Mouse (Mus musculus) v-Abl transformed pro-B cells (cell line): ENCODE results near the gene Catsperz.

Experiments
- in situ Hi-C, 2 experiments: fragments of 400-800 bp; cut with MboI; formaldehyde crosslinking; loops; one replicate each; pipeline ENCODE4 v1.15.1; 2025; ENCODE audit not compliant: unreplicated experiment in 2 of 2

Catsperz gene

GRCm38 (mm10) chr19:6948186-6948585, 23.0 kb upstream of the Catsperz start:
- in situ Hi-C loops: no loop called here

- in situ Hi-C loops: no loop called here
Observed at GRCm38 (mm10) chr19:6947742-6948141, 22.6 kb upstream of the Catsperz start.

GRCm38 (mm10) chr19:6943709-6944108, 18.5 kb upstream of the Catsperz start:
- in situ Hi-C loops: no loop called here

GRCm38 (mm10) chr19:6942764-6943163, 17.6 kb upstream of the Catsperz start:
- in situ Hi-C loops: no loop called here

GRCm38 (mm10) chr19:6942249-6942691, 17.1 kb upstream of the Catsperz start, which contains the start of gene Gpr137:
TSS of gene Gpr137 (minus strand) at chr19:6942480.
- in situ Hi-C loops: no loop called here

- in situ Hi-C loops: no loop called here
Observed at GRCm38 (mm10) chr19:6941372-6942248, 16.4 kb upstream of the Catsperz start, which contains the start of gene Bad. TSS of gene Bad (plus strand) at chr19:6941861.

- in situ Hi-C loops: no loop called here
Observed at GRCm38 (mm10) chr19:6940396-6941351, 15.5 kb upstream of the Catsperz start.

- in situ Hi-C loops: loop anchor here (5.0 to 10.0 kb wide), 2 partner anchors 445 to 447 kb away; no protein-coding TSS in a partner anchor
Observed at GRCm38 (mm10) chr19:6939106-6940002, 14.2 kb upstream of the Catsperz start.

- in situ Hi-C loops: loop anchor here (5.0 to 10.0 kb wide), 2 partner anchors 443 to 446 kb away; no protein-coding TSS in a partner anchor
Observed at GRCm38 (mm10) chr19:6937541-6938465, 12.6 kb upstream of the Catsperz start.

- in situ Hi-C loops: loop anchor here (5.0 to 10.0 kb wide), 2 partner anchors 441 to 444 kb away; no protein-coding TSS in a partner anchor
Observed at GRCm38 (mm10) chr19:6936299-6936698, 11.1 kb upstream of the Catsperz start.

- in situ Hi-C loops: loop anchor here in 1 of 2 experiments (5.0 to 10.0 kb wide), 2 partner anchors 88 to 440 kb away; no protein-coding TSS in a partner anchor
Observed at GRCm38 (mm10) chr19:6934195-6934977, 9.2 kb upstream of the Catsperz start, which contains the start of gene Kcnk4. TSS of gene Kcnk4 (minus strand) at chr19:6934515.

- in situ Hi-C loops: loop anchor here in 1 of 2 experiments (5.0 to 10.0 kb wide), 2 partner anchors 89 to 439 kb away; no protein-coding TSS in a partner anchor
Observed at GRCm38 (mm10) chr19:6933436-6934194, 8.4 kb upstream of the Catsperz start.

GRCm38 (mm10) chr19:6933102-6933435, 7.9 kb upstream of the Catsperz start:
- in situ Hi-C loops: loop anchor here in 1 of 2 experiments (5.0 to 10.0 kb wide), 2 partner anchors 89 to 438 kb away; no protein-coding TSS in a partner anchor

GRCm38 (mm10) chr19:6932018-6932417, 6.8 kb upstream of the Catsperz start:
- in situ Hi-C loops: loop anchor here in 1 of 2 experiments (5.0 to 10.0 kb wide), 2 partner anchors 90 to 437 kb away; no protein-coding TSS in a partner anchor

GRCm38 (mm10) chr19:6931002-6931401, 5.8 kb upstream of the Catsperz start:
- in situ Hi-C loops: loop anchor here in 1 of 2 experiments (5.0 to 10.0 kb wide), 2 partner anchors 91 to 436 kb away; no protein-coding TSS in a partner anchor

GRCm38 (mm10) chr19:6928080-6928479, 2.9 kb upstream of the Catsperz start:
- in situ Hi-C loops: no loop called here
